Mouse (Mus musculus): ENCODE measurements around the gene Prkcsh.

The Prkcsh gene

GRCm38 (mm10) chr9:22049721-22050270 is 47.2 kb downstream of the Prkcsh start:
- DNase-seq (ENCODE audit: low spot score) = no peak

- peak; percentile 67 for DNase-seq (ENCODE audit: low spot score)
These were observed 47.8 kb downstream of the Prkcsh start for GRCm38 (mm10) chr9:22050351-22050889.

- DNase-seq (ENCODE audit: low spot score) = no peak
These were observed 48.8 kb downstream of the Prkcsh start for GRCm38 (mm10) chr9:22051161-22051957.

- DNase-seq (ENCODE audit: low spot score) = no peak
These were observed 49.3 kb downstream of the Prkcsh start, which contains the start of gene Elavl3 for GRCm38 (mm10) chr9:22051958-22052254. TSS of gene Elavl3 (minus strand) at chr9:22052023.

GRCm38 (mm10) chr9:22053657-22054056 is 51.1 kb downstream of the Prkcsh start:
- no peak for DNase-seq (ENCODE audit: low spot score)

GRCm38 (mm10) chr9:22054411-22055076 is 51.9 kb downstream of the Prkcsh start:
- peak; percentile 27 for DNase-seq (ENCODE audit: low spot score)

GRCm38 (mm10) chr9:22055713-22056112 is 53.1 kb downstream of the Prkcsh start:
- DNase-seq (ENCODE audit: low spot score) = no peak

GRCm38 (mm10) chr9:22056303-22056910 is 53.8 kb downstream of the Prkcsh start:
- DNase-seq (ENCODE audit: low spot score) = no peak

- DNase-seq (ENCODE audit: low spot score) = no peak
These were observed 54.5 kb downstream of the Prkcsh start for GRCm38 (mm10) chr9:22057031-22057517.

- DNase-seq (ENCODE audit: low spot score) = no peak
These were observed 55.4 kb downstream of the Prkcsh start for GRCm38 (mm10) chr9:22058011-22058424.

- no peak for DNase-seq (ENCODE audit: low spot score)
These were observed 58.7 kb downstream of the Prkcsh start for GRCm38 (mm10) chr9:22061339-22061738.
